Mouse (Mus musculus) hindbrain, embryonic 13.5 days (tissue): ENCODE measurements at regions not wholly inside any gene's neighbourhood (a gene's known extent, or its start where the extent isn't known, plus 50 kb on each side); places are given as distances from the start of the nearest gene placed in this dataset.

Experiments used
- ATAC-seq: fragments of 200-750 bp; cut with Nextera tagmentation; 2 replicates; pipeline ENCODE4 v1.8.0; 2017; ENCODE audit warnings: moderate TSS enrichment; ENCODE audit not compliant: low FRiP score
- H3K27ac ChIP-seq: fragments of 300-500 bp; sonication (generic); 2 replicates; pipeline ENCODE4 v1.5.1; 2015; ENCODE audit warnings: inconsistent platforms, mild to moderate bottlenecking, moderate library complexity
- H3K27me3 ChIP-seq: fragments of 300-500 bp; sonication (generic); 2 replicates; pipeline ENCODE4 v1.6.1; 2015; ENCODE audit warnings: mild to moderate bottlenecking, inconsistent platforms
- H3K36me3 ChIP-seq: fragments of 300-500 bp; sonication (generic); 2 replicates; pipeline ENCODE4 v1.6.1; 2015; ENCODE audit warnings: mild to moderate bottlenecking, inconsistent platforms
- H3K4me1 ChIP-seq: fragments of 300-500 bp; sonication (generic); replicated peaks from 2 replicates; pipeline ENCODE4 v1.6.1; 2015; ENCODE audit warnings: inconsistent platforms
- H3K4me2 ChIP-seq: fragments of 300-500 bp; sonication (generic); 2 replicates; pipeline ENCODE4 v1.6.1; 2015; ENCODE audit warnings: inconsistent platforms, mild to moderate bottlenecking, moderate library complexity
- H3K4me3 ChIP-seq: fragments of 300-500 bp; sonication (generic); 2 replicates; pipeline ENCODE4 v1.5.1; 2015; ENCODE audit warnings: mild to moderate bottlenecking, inconsistent platforms
- H3K9ac ChIP-seq: fragments of 300-500 bp; sonication (generic); 2 replicates; pipeline ENCODE4 v1.6.1; 2015; ENCODE audit warnings: mild to moderate bottlenecking, inconsistent platforms
- H3K9me3 ChIP-seq: fragments of 300-500 bp; sonication (generic); 2 replicates; pipeline ENCODE4 v1.6.1; 2016; ENCODE audit warnings: inconsistent platforms
- WGBS: fragments of 180-500 bp; shearing (Covaris S2); methylation state at CpG from one replicate; pipeline ENCODE4 v1.1.7; 2015; 5-methylcytosine and 5-hydroxymethylcytosine counted together

DNA sequence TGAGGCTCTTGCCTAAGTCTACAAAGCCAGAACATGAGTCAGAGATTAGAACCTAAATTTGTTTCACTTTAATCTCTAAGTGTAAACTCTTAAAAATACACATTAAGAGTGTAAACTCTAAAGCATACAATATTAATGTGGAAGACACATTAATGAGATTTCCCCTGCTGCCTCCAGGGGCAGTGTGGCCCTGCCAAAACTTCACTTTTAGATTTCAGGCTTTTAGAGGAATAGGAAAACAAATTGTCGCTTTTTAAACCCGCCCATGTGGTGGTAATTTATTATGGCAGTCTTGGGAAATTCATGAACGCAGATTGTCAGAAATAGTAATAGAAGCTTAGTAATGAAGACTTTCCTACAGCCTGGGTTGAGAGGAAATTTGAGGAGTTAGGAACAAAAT lies 549.0 kb upstream of the Lcorl start:
- Histone ChIP-seq H3K27me3 (no peaks in the 10 kb centered on the region), H3K4me2 (no peak overlapping the region), H3K27ac (no peak overlapping the region), H3K9me3 (no peaks in the 10 kb centered on the region), H3K36me3 (no peaks in the 10 kb centered on the region), H3K4me3 (no peak overlapping the region), H3K9ac (no peak overlapping the region), H3K4me1 (0 out of 2 replicates have a peak, but pooled peaks cover 3% of the 10 kb centered on the region)
- no peak for ATAC-seq
- 40% methylated on average over 3 of the region's 3 CpGs for WGBS

DNA sequence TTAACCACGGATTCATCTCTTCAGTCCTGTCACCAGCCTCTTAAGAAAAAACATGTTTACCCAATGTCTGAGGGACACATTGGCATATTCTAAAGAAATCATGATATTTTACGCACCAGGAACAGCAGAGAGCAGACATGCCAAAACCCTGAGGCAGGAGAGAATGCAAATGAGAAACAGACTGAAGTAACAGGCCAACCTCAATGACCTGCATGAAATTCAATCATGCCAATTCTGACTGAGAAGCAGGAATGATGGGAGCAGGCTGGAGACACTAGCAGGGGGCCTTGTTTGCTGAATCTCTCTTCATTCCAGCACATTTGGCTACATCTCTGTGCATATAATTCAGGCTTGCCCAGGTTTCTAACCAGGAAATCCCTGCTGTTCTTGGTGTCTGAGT lies 529.2 kb upstream of the Lcorl start:
- ATAC-seq, result no peak
- Histone ChIP-seq H3K4me1 (no peaks in the 10 kb centered on the region), H3K27me3 (no peaks in the 10 kb centered on the region), H3K36me3 (no peaks in the 10 kb centered on the region), H3K9me3 (no peaks in the 10 kb centered on the region), H3K4me2 (no peak overlapping the region), H3K4me3 (no peak overlapping the region), H3K9ac (no peak overlapping the region), H3K27ac (no peak overlapping the region)
- WGBS, result 56% methylated on average over 2 of the region's 2 CpGs

DNA sequence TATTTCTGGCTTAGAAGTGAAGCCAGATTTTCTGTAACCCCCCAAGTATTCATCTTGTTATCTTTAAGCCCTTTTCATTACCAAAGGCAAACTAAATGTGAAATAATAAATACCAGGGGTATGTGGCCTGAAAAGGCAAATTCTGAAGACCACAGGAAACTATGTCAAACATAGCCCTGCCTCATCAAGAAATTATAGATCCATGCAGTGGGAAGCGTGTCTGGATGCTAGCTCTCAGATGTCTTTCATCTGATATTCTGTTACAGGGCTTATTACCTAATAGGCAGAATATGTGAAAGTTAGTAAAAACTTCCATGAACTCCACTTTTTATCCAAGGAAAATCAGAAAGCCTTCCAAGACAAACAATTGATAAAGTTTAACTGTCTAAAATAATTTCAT lies 509.9 kb upstream of the Lcorl start:
- no peaks in the 10 kb centered on the region for H3K9me3 ChIP-seq
- no peaks in the 10 kb centered on the region for H3K4me1 ChIP-seq
- no peak for ATAC-seq
- H3K27me3 ChIP-seq, result no peaks in the 10 kb centered on the region
- 86% methylated on average over 1 of the region's 1 CpGs for WGBS
- H3K4me2 ChIP-seq, result no peak overlapping the region
- H3K36me3 ChIP-seq, result no peaks in the 10 kb centered on the region
- no peak overlapping the region for H3K9ac ChIP-seq
- no peak overlapping the region for H3K27ac ChIP-seq
- H3K4me3 ChIP-seq, result no peak overlapping the region

DNA sequence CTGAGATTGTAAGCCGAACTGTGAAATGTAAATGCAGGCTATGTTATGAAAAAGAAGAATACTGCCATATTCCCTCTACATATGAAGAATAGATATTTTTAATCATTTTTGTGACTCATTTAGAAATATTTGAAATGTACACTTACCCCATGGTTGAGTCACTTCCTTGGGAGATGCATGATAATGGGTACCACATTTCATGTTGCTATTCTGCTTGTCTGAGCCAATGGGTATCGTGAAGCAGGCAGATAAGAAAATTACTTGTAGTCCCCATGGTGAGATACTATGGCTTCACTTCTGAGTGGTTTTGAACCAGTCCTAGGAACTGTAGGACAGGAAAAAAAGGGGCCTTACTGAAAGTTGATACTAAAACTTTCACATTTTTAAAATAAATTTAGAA lies 506.2 kb upstream of the Lcorl start:
- WGBS, result 95% methylated on average over 2 of the region's 2 CpGs
- no peak overlapping the region for H3K4me3 ChIP-seq
- H3K9ac ChIP-seq, result no peak overlapping the region
- H3K36me3 ChIP-seq, result no peaks in the 10 kb centered on the region
- no peaks in the 10 kb centered on the region for H3K27me3 ChIP-seq
- no peak overlapping the region for H3K4me2 ChIP-seq
- no peak overlapping the region for H3K27ac ChIP-seq
- no peak for ATAC-seq
- no peaks in the 10 kb centered on the region for H3K9me3 ChIP-seq
- no peaks in the 10 kb centered on the region for H3K4me1 ChIP-seq

DNA sequence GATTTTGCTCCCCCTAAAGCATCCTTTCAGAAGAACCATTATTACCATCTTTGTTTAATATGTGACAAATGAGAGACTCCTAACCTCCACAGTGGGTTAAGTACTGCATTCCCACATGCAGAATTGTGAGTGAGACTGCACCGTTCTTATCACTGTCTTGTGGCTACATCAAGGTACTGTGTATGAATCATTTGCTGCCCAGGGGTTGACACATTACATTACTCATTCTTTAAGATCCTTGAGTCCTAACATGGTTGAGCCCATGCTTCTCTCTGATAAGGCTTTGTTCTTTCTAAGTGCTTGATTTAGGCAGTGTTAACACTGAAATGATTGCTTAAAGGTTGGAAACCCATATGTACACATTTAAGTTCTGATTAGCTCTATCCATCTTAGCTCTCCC lies 504.2 kb upstream of the Lcorl start:
- Histone ChIP-seq H3K4me3 (no peak overlapping the region), H3K9me3 (no peaks in the 10 kb centered on the region), H3K36me3 (no peaks in the 10 kb centered on the region), H3K4me1 (no peaks in the 10 kb centered on the region), H3K9ac (no peak overlapping the region), H3K27ac (no peak overlapping the region), H3K4me2 (no peak overlapping the region), H3K27me3 (no peaks in the 10 kb centered on the region)
- 81% methylated on average over 1 of the region's 1 CpGs for WGBS
- no peak for ATAC-seq

DNA sequence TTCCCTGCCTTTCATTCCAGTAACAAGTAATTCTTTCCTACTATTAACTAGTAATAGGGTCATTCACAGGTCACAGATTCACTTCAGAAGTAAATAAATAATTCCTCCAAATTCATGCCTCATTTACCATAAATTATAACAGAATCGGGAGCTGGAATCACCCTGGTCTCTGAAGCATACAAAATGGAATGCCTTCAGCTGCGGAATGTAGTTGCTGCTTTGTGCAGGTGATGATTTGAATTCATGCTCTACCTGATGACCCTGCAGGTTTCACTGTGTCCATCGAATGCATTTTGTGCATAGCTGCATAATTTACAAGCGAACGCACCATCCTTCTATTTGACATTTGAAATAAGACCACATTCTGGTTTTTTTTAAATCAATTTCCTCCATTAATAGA lies 491.0 kb upstream of the Lcorl start:
- no peak for ATAC-seq
- Histone ChIP-seq H3K4me3 (no peak overlapping the region), H3K9me3 (no peaks in the 10 kb centered on the region), H3K27me3 (no peaks in the 10 kb centered on the region), H3K9ac (no peak overlapping the region), H3K27ac (no peak overlapping the region), H3K36me3 (no peaks in the 10 kb centered on the region), H3K4me2 (no peak overlapping the region), H3K4me1 (no peaks in the 10 kb centered on the region)
- WGBS, result 42% methylated on average over 5 of the region's 5 CpGs

DNA sequence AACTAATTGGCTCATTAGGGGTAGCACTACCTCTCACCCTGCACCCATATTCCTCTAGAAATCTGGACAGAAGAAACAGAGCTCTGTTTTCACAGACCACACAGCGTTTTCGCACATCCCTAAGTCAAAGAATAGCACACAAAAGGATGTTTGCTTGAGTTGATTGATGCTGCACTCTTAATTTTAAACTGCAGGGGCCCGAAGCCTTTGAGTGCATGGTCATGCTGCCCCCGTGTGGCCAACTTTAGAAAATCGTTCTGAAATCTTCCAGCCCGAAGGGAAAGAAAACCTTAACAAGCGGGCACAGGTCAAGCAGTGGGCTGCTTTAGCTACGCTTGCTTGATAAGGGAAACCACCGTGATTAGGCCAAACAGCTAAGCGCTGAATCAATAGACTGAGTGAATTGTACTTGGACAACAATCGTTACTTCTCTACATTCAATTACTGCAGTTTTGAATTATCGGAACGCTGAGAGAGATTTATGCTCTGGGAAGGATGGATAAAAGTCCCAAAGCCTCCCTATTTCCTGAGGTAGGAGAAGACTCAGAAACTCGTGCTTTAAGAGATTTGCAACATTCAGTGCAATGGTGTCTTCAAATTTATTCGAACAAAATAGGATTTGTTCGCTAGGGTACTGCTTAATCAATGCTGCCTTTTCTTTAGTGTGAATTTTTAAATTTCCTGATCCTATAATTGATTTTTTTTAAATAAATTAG lies 490.1 kb upstream of the Lcorl start:
- no peaks in the 10 kb centered on the region for H3K27me3 ChIP-seq
- H3K9me3 ChIP-seq, result no peaks in the 10 kb centered on the region
- no peaks in the 10 kb centered on the region for H3K4me1 ChIP-seq
- no peaks in the 10 kb centered on the region for H3K36me3 ChIP-seq
- peak overlapping the region; percentile 52; the same call in 1 of the 2 replicates for H3K27ac ChIP-seq
- peak overlapping the region; percentile 17; the same call in 1 of the 2 replicates for H3K4me3 ChIP-seq
- H3K9ac ChIP-seq, result peak overlapping the region; percentile 35; the same call in 1 of the 2 replicates
- peak; percentile 92 for ATAC-seq
- H3K4me2 ChIP-seq, result peak overlapping the region; percentile 45
- WGBS, result 16% methylated on average over 16 of the region's 16 CpGs

DNA sequence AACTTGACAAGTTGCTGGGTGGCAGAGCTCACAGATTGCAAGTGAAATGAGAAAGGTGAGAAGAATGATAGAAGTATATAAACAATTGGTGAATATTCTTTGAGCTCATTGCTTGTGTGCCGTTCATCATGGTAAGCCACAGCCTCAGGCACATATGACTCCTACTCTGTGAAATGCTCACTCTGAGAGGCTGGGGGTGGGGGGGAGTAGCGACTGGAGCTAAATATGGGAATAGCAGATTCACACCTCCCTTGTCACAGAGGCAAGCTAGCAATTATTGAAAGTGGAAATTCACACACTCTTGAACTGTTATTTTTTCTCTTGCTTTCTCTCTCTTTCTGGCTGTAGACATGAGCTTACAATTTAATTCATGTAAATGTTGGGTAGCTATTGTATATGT lies 481.0 kb upstream of the Lcorl start:
- Histone ChIP-seq H3K4me2 (no peak overlapping the region), H3K4me1 (no peaks in the 10 kb centered on the region), H3K27ac (no peak overlapping the region), H3K9ac (no peak overlapping the region), H3K27me3 (no peaks in the 10 kb centered on the region), H3K4me3 (no peak overlapping the region), H3K9me3 (no peaks in the 10 kb centered on the region), H3K36me3 (no peaks in the 10 kb centered on the region)
- 82% methylated on average over 2 of the region's 2 CpGs for WGBS
- ATAC-seq, result no peak

DNA sequence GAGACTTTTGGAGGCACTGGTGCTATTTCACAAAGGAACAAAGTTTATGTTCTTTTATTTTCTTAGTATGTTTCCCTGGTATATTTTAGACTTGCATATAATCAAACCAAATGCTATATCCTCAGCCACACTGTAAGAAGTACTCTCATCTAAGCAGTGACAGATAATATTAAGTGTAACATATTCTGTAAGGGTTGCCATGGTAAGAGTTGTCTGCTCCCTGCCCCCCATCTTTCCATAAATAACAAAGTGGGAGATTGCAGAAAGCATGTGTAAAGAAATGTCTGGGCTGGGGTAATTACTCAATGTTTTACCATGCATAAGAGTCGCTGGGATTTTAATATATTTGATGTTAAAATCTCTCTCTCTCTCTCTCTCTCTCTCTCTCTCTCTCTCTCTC lies 473.5 kb upstream of the Lcorl start:
- Histone ChIP-seq H3K4me2 (no peak overlapping the region), H3K36me3 (no peaks in the 10 kb centered on the region), H3K4me1 (no peaks in the 10 kb centered on the region), H3K9me3 (no peaks in the 10 kb centered on the region), H3K27me3 (no peaks in the 10 kb centered on the region), H3K9ac (no peak overlapping the region), H3K27ac (no peak overlapping the region), H3K4me3 (no peak overlapping the region)
- ATAC-seq, result no peak
- WGBS, result 72% methylated on average over 1 of the region's 1 CpGs
